Mouse (Mus musculus): ENCODE data around the gene Otop3. TPM values are rescaled to one million over a fixed set of nuclear protein-coding genes. Genes with fewer than 3 reads are reported as not detected.

Gene Otop3
- total RNA-seq, 2 experiments from 2014 or later, result not detected

DNA sequence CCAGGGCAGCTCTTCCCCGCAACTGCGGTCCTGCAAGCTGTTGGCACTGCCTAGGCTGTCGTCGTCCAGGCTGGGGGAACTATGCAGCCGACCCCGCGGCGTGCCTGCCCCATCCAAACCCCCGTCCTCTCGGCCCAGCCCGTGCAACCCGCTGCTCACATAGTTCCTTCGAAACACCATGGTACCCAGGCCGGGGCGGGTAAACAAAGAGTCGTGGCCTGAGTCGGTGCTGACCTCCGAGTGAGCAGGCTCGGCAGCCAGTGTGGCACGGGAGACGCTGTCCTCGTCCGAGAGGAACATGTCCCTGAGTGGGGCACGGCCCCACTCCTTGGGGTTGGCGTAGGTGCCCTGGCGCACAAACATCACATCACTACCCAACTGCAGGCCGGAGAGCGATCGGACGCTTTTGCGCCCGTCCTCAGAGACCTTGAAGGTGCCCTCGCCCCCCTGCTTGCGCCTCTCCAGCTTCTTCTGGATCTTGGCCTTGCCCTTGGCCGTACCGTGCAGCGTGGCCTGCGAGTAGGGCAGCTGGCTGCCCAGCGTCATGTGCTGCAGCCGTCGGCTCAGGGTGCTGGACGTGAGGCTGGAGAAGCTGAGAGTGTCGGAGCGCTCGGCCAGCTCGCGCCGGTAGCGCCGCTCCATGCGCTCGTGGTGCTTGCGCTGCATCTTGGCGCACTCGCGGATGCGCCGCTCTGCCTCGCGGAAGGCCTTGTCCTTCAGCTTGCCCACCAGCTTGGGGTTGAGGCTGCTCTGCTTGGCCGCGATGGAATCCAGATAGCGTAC is 16.1 kb upstream of the Otop3 start:
- DNase-seq (ENCODE audit: low spot score in 2 of 2), result no peak

DNA sequence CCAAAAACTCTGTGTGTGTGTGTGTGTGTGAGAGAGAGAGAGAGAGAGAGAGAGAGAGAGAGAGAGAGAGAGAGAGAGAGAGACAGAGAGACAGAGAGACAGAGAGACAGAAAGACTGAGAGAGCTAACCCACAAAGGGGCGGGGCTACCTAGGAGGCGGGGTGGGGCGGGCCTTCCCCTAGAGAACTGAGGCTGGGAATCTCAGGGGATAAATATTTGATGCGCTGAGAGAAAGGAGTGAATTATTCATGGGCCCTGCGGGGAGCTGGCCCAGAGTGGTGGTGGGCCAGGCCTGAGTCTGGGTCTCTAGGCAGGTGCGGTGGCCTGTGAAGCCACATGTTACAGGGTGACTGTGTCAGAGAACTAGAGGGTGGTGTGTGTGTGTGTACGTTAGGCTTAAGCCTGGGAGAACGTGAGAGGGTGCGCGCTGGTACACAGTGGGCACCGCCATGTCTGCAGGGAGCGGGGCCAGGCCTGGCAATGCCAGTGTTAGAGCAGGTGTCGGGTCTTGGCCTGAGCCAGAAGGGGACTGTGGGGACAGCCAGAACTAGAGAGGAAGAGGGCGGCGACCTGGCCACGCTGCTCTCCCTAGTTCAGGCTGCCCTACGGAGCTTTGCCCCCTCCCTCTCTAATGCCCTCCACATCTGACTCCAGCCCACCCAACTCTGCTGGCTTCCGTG is 14.7 kb upstream of the Otop3 start:
- DNase-seq (ENCODE audit: low spot score in 2 of 2), result no peak

DNA sequence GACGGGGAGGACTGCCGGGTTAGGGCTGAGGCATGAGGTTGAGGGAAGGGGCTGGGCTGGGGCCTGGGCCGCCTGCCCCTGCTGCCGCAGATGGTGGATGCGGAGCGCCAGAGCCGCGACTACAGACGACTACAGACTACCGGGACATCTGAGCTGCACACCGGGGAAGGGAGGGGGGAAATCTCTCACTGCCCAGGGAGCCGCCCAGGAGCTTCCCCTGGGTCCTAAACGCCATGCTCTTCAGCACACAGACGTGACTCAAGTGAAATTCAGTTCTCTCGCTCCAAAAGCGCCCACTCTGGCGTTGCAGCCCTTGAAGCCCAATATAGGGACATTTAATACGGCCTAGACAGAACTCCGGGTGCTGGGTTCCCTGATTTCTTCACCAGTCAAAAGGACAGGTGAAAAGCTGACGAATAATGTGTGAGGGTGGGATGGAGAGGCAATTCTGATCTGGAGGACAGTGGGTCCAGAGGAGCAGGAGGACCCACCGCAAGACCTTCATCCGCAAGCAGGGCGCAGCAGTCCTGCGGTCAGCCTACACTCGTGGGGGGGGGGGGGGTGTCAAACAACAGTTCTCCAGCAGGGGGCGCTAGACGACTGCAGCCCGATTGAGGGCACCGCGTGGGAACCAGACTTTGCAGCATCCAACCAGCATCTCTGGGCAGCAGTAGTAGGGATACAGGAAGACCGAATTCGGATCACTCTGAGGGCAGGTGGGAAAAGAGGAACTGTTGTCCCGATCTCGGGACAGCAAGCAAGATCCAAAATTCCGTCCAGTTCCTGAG is 12.4 kb upstream of the Otop3 start, which contains the start of gene Ush1g:
Gene Ush1g (minus strand): TSS at position 136 of the 788 bp plus-strand sequence.
- DNase-seq (ENCODE audit: low spot score in 2 of 2), result peak in 1 of 2 experiments; percentile 62

DNA sequence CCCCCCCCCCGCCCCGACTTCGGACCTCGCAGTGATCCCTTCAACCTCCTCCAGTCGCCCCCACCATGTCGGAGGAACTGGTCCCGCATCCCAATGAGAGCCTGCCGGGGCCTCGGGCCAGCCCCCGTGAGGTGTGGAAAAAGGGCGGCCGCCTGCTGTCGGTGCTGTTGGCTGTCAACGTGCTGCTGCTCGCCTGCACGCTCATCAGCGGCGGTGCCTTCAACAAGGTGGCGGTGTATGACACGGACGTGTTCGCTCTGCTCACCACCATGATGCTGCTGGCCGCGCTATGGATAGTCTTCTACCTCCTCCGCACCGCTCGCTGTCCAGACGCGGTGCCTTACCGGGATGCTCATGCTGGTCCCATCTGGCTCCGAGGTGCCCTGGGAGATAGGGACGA is 11.2 kb upstream of the Otop3 start:
- DNase-seq (ENCODE audit: low spot score in 2 of 2), result no peak

DNA sequence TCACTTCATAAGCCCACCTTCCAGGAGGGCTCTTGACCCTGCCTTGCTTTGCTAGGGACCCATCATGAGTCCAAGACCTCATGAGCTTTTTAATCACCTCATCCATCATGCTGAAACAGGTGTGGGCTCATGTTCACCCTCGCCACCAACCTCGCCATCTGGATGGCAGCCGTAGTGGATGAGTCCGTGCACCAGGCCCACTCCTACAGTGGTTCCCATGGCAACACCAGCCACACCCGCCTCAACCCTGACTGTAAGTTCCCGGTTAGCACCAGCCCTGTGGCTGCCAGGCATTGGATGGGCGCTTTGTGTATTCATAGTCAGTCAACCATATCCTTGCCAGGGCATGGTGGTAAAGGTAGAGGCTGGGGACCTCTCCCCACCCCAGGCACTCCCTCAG is 7.8 kb upstream of the Otop3 start:
- no peak for DNase-seq (ENCODE audit: low spot score in 2 of 2)

DNA sequence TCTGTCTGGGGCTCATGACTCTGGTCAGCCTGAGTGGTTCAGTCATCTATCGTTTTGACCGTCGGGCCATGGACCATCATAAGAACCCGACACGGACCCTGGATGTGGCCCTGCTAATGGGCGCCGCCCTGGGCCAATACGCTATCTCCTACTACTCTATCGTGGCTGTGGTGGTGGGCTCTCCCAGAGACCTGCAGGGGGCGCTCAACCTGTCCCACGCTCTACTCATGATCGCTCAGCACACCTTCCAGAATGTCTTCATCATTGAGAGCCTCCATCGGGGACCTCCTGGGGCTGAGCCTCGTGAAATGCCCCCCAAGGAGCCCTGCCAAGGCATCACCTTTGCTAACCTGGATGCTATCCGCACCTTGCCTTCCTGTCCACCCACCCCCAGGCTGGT is 5.2 kb upstream of the Otop3 start:
- DNase-seq (ENCODE audit: low spot score in 2 of 2), result no peak

DNA sequence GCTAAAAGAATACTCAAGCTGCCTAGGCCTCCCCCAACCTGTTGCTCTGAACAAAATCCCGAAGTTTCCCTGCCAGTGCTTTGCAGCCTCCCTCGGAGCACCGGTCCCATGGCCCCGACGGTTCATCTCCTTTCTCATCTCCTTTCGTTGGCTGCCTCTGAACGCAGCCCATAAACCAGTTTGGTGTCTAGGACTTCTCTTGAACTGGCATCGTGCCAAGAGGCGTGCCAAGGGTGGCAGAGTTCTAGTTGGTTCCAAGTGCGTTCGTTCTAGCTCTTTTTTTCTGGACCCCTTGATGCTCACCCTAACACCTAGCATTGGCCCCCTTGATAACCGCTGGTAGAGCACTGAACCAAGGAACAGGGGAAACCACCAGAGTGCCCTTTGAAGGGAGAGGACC is 692 bp downstream of the Otop3 start:
- no peak for DNase-seq (ENCODE audit: low spot score in 2 of 2)

DNA sequence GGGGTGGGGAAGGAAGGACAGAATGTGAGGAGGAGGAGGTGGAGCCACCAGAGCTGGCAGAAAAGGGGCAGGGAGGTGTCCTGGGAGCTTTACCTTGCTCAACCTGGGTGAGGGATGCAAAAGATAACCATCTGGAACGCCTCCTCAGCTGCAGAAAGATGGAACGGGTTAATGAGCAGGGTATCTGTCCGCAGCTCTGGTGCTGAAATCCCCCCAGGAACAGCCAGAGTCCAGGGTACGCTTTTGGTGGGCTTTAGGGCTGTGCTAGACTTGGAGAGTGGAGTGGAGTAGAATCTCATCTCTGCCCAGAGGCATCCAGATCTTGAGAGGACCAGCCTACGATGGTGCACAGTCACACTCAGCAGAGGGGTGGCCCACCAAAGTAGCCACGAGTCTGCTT is 1.6 kb downstream of the Otop3 start:
- DNase-seq (ENCODE audit: low spot score in 2 of 2), result no peak

DNA sequence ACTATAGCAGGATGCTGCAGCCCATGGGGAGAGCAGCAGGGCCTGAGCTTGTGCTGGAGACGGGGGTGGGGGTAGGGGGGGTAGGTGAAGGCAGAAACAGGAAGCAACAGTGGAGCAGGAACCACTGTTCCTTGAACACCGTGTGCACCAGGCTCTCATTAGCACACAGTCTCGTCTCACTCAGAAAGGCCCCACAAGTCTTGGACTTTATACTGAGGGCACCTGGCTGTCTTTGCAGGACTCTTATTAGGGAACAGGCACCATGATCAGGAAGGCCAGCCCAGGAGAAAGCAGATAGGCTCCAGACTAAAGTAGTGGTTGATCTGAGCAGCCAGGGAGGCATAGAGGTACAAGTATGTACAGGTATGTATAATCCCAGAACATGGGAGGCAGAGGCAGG is 2.8 kb downstream of the Otop3 start:
- DNase-seq (ENCODE audit: low spot score in 2 of 2), result no peak

DNA sequence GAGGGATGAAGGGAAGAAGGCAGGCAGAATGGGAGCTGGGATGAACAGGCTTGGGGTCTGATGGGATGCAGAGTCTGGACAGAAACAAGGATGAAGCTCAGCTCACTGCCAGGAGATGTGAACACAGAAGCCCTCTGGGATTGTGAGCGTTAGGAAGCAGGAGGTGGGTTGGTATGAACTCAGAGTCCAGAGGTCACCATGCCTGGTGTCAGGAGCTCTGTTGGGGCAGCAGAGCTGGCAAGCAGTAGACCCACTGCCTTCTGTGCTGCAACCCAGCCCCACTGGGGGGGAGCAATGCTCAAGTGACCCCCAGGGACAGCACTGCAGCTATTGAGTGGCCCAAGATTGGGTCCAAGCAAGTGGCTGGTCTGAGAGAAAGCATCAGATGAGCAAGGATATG is 3.3 kb downstream of the Otop3 start:
- no peak for DNase-seq (ENCODE audit: low spot score in 2 of 2)

DNA sequence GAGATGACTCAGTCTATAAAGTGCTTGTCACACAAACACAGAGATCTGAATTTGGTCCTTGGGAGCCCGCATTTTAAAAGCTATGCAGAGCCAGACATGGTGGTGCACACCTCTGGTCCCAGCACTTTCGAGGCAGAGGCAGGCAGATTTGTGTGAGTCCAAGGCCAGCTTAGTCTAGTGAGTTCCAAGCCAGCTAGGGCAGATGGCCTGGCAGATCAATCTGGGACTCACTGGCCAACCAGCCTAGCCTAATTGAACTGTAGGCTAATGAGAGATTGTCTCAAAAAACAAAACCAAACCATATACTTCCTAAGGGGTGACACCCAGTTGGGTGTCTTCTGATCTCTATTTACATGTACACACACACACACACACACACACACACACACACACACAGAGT is 6.7 kb downstream of the Otop3 start:
- no peak for DNase-seq (ENCODE audit: low spot score in 2 of 2)

DNA sequence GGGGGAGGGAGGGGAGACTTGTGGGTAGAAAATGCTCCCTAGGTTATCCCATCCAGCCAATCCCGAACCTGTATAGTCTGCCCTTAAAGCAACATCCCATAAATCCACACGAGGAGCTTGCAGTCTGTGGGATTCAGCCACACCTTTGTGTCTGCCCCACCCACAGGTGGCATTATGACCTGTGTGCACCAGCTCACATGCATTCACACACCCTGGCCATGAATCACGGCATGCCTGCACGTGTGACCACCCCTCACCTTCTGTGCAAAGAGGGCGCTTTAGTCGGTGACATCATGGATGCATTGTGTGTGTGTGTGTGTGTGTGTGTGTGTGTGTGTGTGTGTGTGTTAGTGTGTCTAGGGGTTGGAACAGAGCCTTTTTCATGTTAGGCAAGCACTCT is 7.3 kb downstream of the Otop3 start:
- no peak for DNase-seq (ENCODE audit: low spot score in 2 of 2)

DNA sequence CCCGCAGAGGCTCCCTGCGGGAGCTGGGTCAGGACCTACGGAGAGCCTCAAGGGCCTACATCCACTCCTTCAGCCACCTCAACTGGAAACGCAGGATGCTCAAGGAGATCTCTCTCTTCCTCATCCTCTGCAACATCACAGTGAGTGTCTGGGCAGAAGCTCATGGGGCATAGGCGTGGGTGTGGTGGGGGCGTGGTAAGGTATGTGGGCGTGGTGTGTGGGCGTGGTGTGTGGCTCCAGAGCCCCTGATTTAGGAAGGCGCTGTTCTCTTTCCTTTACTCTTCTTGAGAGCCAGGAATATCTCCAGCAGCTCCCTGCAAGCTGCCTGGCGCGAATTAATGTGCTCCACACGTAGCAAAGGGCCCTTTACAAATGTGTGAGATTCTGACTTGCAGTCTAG is 10.4 kb downstream of the Otop3 start:
- DNase-seq (ENCODE audit: low spot score in 2 of 2), result no peak

DNA sequence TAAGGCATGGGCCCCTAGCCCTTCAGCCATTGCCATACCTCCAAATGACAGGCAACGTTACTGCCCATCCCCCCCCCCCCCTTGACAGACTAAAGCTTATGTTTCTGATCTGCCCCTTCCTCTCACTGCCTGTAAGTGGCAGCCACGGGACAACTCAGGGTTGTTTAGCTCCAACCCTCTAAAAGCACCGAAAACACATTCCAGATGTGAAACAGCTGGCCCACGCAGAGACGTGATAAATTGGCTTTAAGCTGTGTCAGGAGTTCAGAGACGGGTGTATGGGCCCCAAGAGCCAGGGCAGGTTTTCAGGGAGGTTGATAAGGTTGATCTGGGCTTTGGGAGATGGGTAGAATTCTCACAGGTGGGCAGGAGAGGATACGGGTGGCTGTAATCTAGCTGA is 11.0 kb downstream of the Otop3 start:
- DNase-seq (ENCODE audit: low spot score in 2 of 2), result no peak

DNA sequence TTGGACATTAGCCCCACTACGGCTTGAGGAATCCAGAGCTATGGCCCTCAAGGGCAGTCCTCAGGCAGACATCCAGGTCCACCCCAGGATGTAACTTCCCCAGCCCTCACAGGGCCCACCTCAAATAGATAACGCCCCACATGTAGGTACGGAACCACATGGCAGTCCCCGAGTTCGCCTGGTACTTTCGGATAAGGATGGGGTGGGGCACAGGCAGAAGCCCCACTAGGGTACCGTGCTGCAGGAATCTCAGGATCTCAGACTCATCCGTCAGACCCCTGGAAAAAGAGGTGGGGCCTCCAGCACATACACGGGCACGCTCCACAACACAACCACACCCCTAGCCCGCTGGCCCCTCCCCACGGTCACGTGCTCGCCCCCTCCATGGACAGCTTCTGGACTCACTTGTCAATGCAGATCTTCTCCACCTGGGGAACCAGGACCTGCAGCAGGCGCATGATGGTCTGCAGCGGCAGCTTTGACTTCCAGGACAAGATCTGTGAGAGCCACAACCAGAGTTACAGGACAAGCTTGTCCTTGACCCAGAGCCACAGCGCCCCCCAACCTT is 14.2 kb downstream of the Otop3 start:
- DNase-seq (ENCODE audit: low spot score in 2 of 2), result no peak

DNA sequence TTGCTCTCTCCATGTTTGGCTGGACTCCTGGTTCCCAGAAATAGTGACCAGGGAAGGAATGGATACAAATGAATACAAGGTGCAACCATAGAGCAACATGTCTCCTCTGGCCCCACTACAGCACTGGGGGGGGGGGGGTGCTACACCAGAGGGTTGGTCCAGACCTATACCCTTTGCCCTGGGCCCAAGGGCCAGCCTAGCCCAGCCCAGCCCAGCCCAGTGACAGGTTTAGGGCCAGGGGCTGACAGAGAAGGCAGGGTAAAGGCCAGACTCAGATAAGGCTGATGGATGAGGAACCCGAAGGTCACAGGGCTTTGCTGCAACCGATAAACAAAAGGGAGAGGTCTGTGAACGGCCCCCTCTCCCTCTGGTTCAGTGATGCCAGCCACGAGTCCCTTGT is 15.4 kb downstream of the Otop3 start:
- no peak for DNase-seq (ENCODE audit: low spot score in 2 of 2)

DNA sequence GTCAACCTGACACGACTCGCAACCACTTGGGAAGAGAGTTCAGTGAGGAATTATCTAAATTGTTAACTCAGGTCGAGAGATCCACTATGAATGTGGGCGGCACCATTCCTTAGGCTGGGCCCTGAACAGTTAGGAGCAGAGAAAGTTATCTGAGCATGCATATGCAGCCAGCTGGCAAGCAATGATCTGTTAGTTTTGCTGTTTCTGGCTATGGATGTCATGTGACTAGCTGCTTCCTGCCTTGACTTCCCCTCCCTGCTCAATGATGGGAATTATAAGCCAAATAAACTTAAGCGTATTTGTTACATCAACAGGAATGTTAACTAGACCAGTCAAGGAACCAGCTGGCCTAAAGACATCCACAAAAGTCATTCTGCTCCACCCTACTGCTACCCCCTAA is 18.8 kb downstream of the Otop3 start:
- DNase-seq (ENCODE audit: low spot score in 2 of 2), result no peak

DNA sequence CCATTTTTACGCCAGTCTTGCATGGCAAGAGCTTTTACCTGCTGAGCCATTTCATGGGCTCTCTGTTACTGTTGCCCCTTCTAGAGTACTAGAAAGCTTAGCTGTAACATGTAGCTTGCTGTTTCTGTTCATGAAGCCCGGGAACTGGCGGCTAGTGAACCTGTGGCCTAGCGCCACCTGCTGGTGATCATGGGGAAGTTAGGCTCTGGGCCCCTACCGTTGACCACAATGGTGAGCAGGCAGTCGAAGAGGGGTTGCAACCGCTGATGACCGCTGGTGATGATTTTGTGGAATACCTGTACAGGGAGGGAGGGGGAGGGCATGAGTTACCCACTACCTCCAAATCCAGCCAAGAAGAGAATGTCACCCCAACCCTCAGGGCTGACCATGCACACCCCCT is 19.7 kb downstream of the Otop3 start:
- DNase-seq (ENCODE audit: low spot score in 2 of 2), result peak; percentile 51 to 66

DNA sequence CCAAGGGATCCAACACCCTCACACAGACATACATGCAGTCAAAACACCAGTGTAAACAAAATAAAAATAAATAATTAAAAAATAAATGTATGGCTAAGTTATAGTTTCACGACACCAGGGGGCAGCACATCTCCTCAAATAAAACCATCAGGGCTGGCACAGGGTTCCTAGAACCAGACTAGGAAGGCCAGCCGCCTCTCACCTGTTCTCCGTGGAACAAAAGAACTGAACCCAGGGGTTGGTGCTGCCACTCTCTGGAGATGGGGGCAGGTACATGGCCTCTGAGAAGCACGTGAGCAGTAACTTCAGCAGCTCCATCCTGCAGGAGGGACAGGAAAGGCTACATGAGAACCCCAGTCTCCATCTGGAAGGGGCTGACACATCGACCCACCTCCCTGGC is 23.9 kb downstream of the Otop3 start:
- DNase-seq (ENCODE audit: low spot score in 2 of 2), result peak in 1 of 2 experiments; percentile 72

DNA sequence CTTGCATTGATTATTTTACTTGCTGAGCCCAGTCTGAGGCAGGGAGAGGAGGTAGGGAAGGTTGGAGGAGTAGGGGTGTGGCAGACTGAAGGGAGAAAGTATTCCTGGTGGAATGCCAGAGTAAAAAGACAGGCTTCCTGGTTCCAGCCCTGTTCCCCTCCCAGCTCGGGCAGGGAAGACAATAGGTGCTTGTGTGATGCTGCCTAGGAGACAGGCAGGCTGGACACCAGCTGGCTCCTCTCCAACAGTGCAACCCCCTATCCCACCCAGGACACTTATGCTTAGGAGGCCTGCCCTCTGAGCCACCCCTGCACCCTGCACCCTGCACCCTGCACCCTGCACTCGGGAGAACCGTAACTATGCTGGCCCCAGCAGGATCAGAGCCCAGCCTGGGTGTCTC is 24.8 kb downstream of the Otop3 start:
- no peak for DNase-seq (ENCODE audit: low spot score in 2 of 2)

DNA sequence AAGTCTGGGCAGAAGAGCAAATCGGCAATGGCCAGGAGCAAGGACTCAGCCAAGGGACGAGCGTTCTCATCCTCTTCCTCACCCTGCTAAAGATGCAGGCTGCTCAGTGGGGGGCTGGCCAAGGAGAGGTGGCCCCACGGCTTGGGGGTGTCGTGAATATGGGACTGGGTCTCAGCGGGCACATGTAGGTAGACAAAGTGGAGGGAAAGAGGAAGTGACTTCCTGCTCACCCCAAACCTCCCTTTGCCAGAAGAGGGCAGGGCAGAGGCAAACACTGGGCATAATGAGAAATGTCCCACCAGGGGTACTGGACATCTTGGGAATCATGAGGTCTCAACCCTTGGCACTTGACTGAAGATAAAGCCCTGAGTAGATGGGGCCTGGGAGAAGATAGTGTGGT is 25.2 kb downstream of the Otop3 start:
- no peak for DNase-seq (ENCODE audit: low spot score in 2 of 2)

DNA sequence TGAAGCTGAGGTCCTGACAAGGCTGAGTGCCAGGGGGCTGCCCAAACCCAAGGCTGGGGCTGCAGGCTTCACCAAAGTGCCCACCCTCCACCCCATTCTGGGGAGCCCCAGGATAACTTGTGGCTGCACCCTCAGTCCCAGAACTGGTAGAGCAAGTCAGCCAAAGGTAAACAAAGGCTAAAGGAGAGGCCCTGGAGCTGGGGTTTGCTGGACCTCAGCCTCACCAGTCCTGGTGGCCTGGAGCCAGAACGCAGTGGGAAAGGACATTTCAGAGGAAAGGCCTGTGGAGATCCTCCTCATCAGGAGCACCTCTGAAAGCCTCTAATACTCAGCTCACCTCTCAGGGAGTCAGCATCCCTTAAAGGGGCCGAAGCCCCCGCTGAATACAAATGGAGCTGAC is 29.6 kb downstream of the Otop3 start:
- no peak for DNase-seq (ENCODE audit: low spot score in 2 of 2)

Measured in gastrocnemius, postnatal 4 days (tissue).